Mouse (Mus musculus): ENCODE measurements at regions not wholly inside any gene's neighbourhood (a gene's known extent, or its start where the extent isn't known, plus 50 kb on each side); places are given as distances from the start of the nearest gene placed in this dataset.
A peak's percentile ranks its signal among the peaks of the same experiment; 100 is the strongest.

GRCm38 (mm10) chr1:42033786-42034185 lies 661.8 kb upstream of the Pou3f3 start:
- Histone ChIP-seq H3K36me3 (no peaks in the 10 kb centered on the region), H3K4me3 (no peak overlapping the region), H3K27me3 (ENCODE audit: low read depth, poor library complexity, severe bottlenecking) (no peaks in the 10 kb centered on the region), H3K9me3 (replicated peaks) (no peaks in the 10 kb centered on the region), H3K27ac (replicated peaks) (no peak overlapping the region), H3K4me1 (no peaks in the 10 kb centered on the region)
- 86% methylated on average over 2 of the region's 2 CpGs for WGBS
- DNase-seq (ENCODE audit: low spot score): no peak

- Histone ChIP-seq H3K27ac (replicated peaks) (no peak overlapping the region), H3K4me3 (no peak overlapping the region), H3K36me3 (no peaks in the 10 kb centered on the region), H3K4me1 (no peaks in the 10 kb centered on the region), H3K9me3 (replicated peaks) (no peaks in the 10 kb centered on the region), H3K27me3 (ENCODE audit: low read depth, poor library complexity, severe bottlenecking) (no peaks in the 10 kb centered on the region)
- 88% methylated on average over 4 of the region's 4 CpGs for WGBS
- no peak for DNase-seq (ENCODE audit: low spot score)
Observed at GRCm38 (mm10) chr1:42035371-42035770, 660.2 kb upstream of the Pou3f3 start.

- H3K27me3 ChIP-seq (ENCODE audit: low read depth, poor library complexity, severe bottlenecking): no peaks in the 10 kb centered on the region
- no peak for DNase-seq (ENCODE audit: low spot score)
- H3K36me3 ChIP-seq: no peaks in the 10 kb centered on the region
- H3K27ac ChIP-seq (replicated peaks): no peak overlapping the region
- H3K4me3 ChIP-seq: no peak overlapping the region
- 75% methylated on average over 2 of the region's 2 CpGs for WGBS
- no peaks in the 10 kb centered on the region for H3K4me1 ChIP-seq
- H3K9me3 ChIP-seq (replicated peaks): no peaks in the 10 kb centered on the region
Observed at GRCm38 (mm10) chr1:42041544-42041943, 654.0 kb upstream of the Pou3f3 start.

GRCm38 (mm10) chr1:42058494-42058893 lies 637.1 kb upstream of the Pou3f3 start:
- H3K9me3 ChIP-seq (replicated peaks): 0 out of 2 replicates have a peak, but pooled peaks cover 4% of the 10 kb centered on the region
- no peak for DNase-seq (ENCODE audit: low spot score)
- no peaks in the 10 kb centered on the region for H3K27me3 ChIP-seq (ENCODE audit: low read depth, poor library complexity, severe bottlenecking)
- H3K36me3 ChIP-seq: no peaks in the 10 kb centered on the region
- no peaks in the 10 kb centered on the region for H3K4me1 ChIP-seq
- no peak overlapping the region for H3K4me3 ChIP-seq
- H3K27ac ChIP-seq (replicated peaks): no peak overlapping the region

GRCm38 (mm10) chr1:42070064-42070463 lies 625.5 kb upstream of the Pou3f3 start:
- DNase-seq (ENCODE audit: low spot score): no peak
- no peaks in the 10 kb centered on the region for H3K4me1 ChIP-seq
- H3K36me3 ChIP-seq: no peaks in the 10 kb centered on the region
- H3K27ac ChIP-seq (replicated peaks): no peak overlapping the region
- H3K27me3 ChIP-seq (ENCODE audit: low read depth, poor library complexity, severe bottlenecking): no peaks in the 10 kb centered on the region
- H3K4me3 ChIP-seq: no peak overlapping the region
- 77% methylated on average over 5 of the region's 5 CpGs for WGBS
- no peaks in the 10 kb centered on the region for H3K9me3 ChIP-seq (replicated peaks)

- no peak overlapping the region for H3K4me3 ChIP-seq
- no peak for DNase-seq (ENCODE audit: low spot score)
- 27% methylated on average over 2 of the region's 2 CpGs for WGBS
- H3K36me3 ChIP-seq: no peaks in the 10 kb centered on the region
- no peaks in the 10 kb centered on the region for H3K27me3 ChIP-seq (ENCODE audit: low read depth, poor library complexity, severe bottlenecking)
- H3K27ac ChIP-seq (replicated peaks): no peak overlapping the region
- H3K4me1 ChIP-seq: peaks cover 8% of the 10 kb centered on the region; the same call in 1 of the 2 replicates
- no peaks in the 10 kb centered on the region for H3K9me3 ChIP-seq (replicated peaks)
Observed at GRCm38 (mm10) chr1:42096026-42096425, 599.5 kb upstream of the Pou3f3 start.

- DNase-seq (ENCODE audit: low spot score): no peak
- no peaks in the 10 kb centered on the region for H3K9me3 ChIP-seq (replicated peaks)
- H3K4me3 ChIP-seq: no peak overlapping the region
- WGBS: 81% methylated on average over 2 of the region's 2 CpGs
- H3K4me1 ChIP-seq: peaks cover 8% of the 10 kb centered on the region; the same call in 1 of the 2 replicates
- H3K36me3 ChIP-seq: no peaks in the 10 kb centered on the region
- no peaks in the 10 kb centered on the region for H3K27me3 ChIP-seq (ENCODE audit: low read depth, poor library complexity, severe bottlenecking)
- H3K27ac ChIP-seq (replicated peaks): no peak overlapping the region
Observed at GRCm38 (mm10) chr1:42098580-42098979, 597.0 kb upstream of the Pou3f3 start.

- 15% methylated on average over 5 of the region's 5 CpGs for WGBS
- Histone ChIP-seq H3K9me3 (replicated peaks) (no peaks in the 10 kb centered on the region), H3K36me3 (no peaks in the 10 kb centered on the region), H3K27me3 (ENCODE audit: low read depth, poor library complexity, severe bottlenecking) (no peaks in the 10 kb centered on the region), H3K4me1 (peaks cover 35% of the 10 kb centered on the region), H3K4me3 (no peak overlapping the region), H3K27ac (replicated peaks) (peak overlapping the region; percentile 81)
- DNase-seq (ENCODE audit: low spot score): peak; percentile 17
Observed at GRCm38 (mm10) chr1:42107521-42107920, 588.0 kb upstream of the Pou3f3 start.

GRCm38 (mm10) chr1:42107925-42108324 lies 587.6 kb upstream of the Pou3f3 start:
- Histone ChIP-seq H3K4me3 (no peak overlapping the region), H3K27me3 (ENCODE audit: low read depth, poor library complexity, severe bottlenecking) (no peaks in the 10 kb centered on the region), H3K27ac (replicated peaks) (peak overlapping the region; percentile 81), H3K36me3 (no peaks in the 10 kb centered on the region), H3K9me3 (replicated peaks) (no peaks in the 10 kb centered on the region), H3K4me1 (peaks cover 35% of the 10 kb centered on the region)
- 59% methylated on average over 1 of the region's 1 CpGs for WGBS
- no peak for DNase-seq (ENCODE audit: low spot score)

GRCm38 (mm10) chr1:42152175-42152790 lies 543.3 kb upstream of the Pou3f3 start:
- Histone ChIP-seq H3K27ac (replicated peaks) (0 out of 2 replicates have a peak overlapping the region, but pooled peaks have one; percentile 9), H3K9me3 (replicated peaks) (peaks cover 6% of the 10 kb centered on the region; the same call in 1 of the 2 replicates), H3K4me1 (peaks cover 11% of the 10 kb centered on the region), H3K27me3 (ENCODE audit: low read depth, poor library complexity, severe bottlenecking) (no peaks in the 10 kb centered on the region), H3K4me3 (no peak overlapping the region), H3K36me3 (no peaks in the 10 kb centered on the region)
- 77% methylated on average over 13 of the region's 13 CpGs for WGBS
- no peak for DNase-seq (ENCODE audit: low spot score)

- peaks cover 11% of the 10 kb centered on the region for H3K4me1 ChIP-seq
- H3K27ac ChIP-seq (replicated peaks): no peak overlapping the region
- no peak for DNase-seq (ENCODE audit: low spot score)
- no peaks in the 10 kb centered on the region for H3K36me3 ChIP-seq
- H3K27me3 ChIP-seq (ENCODE audit: low read depth, poor library complexity, severe bottlenecking): no peaks in the 10 kb centered on the region
- WGBS: 78% methylated on average over 3 of the region's 3 CpGs
- no peak overlapping the region for H3K4me3 ChIP-seq
- peaks cover 6% of the 10 kb centered on the region; the same call in 1 of the 2 replicates for H3K9me3 ChIP-seq (replicated peaks)
Observed at GRCm38 (mm10) chr1:42152916-42153315, 542.7 kb upstream of the Pou3f3 start.

- 86% methylated on average over 7 of the region's 7 CpGs for WGBS
- H3K9me3 ChIP-seq (replicated peaks): no peaks in the 10 kb centered on the region
- no peak for DNase-seq (ENCODE audit: low spot score)
- H3K4me3 ChIP-seq: no peak overlapping the region
- no peaks in the 10 kb centered on the region for H3K4me1 ChIP-seq
- H3K27me3 ChIP-seq (ENCODE audit: low read depth, poor library complexity, severe bottlenecking): no peaks in the 10 kb centered on the region
- H3K36me3 ChIP-seq: no peaks in the 10 kb centered on the region
- H3K27ac ChIP-seq (replicated peaks): no peak overlapping the region
Observed at GRCm38 (mm10) chr1:42167790-42168572, 527.6 kb upstream of the Pou3f3 start.

- Histone ChIP-seq H3K9me3 (replicated peaks) (no peaks in the 10 kb centered on the region), H3K4me1 (no peaks in the 10 kb centered on the region), H3K27ac (replicated peaks) (no peak overlapping the region), H3K4me3 (no peak overlapping the region), H3K36me3 (no peaks in the 10 kb centered on the region), H3K27me3 (ENCODE audit: low read depth, poor library complexity, severe bottlenecking) (no peaks in the 10 kb centered on the region)
- 88% methylated on average over 3 of the region's 3 CpGs for WGBS
- no peak for DNase-seq (ENCODE audit: low spot score)
Observed at GRCm38 (mm10) chr1:42169505-42169904, 526.1 kb upstream of the Pou3f3 start.
